Mouse (Mus musculus): ENCODE results near the gene Slc35g3.

- TF ChIP-seq CTCF (IDR thresholded peaks at IDR 0.05; ENCODE audit: low read depth) (0 out of 2 replicates have a peak, but pooled peaks have one; percentile 8), EP300 (optimal IDR thresholded peaks at IDR 0.05) (no peak)
Measured at GRCm38 (mm10) chr11:69799394-69800137, 37.8 kb upstream of the Slc35g3 start.
